Mouse (Mus musculus) embryonic fibroblast, embryonic 13.5 days (primary cell): ENCODE measurements around the gene Lonrf2. TPM values are rescaled to one million over a fixed set of nuclear protein-coding genes. Genes with fewer than 3 reads are reported as not detected.

ENCODE experiments used
- H3K27ac ChIP-seq: 2 replicates; pipeline ENCODE4 v1.5.1; 2012; ENCODE audit warnings: low read length, control low read depth, inconsistent platforms; ENCODE audit not compliant: insufficient read depth
- H3K4me1 ChIP-seq: 2 replicates; pipeline ENCODE4 v1.6.1; 2011; ENCODE audit warnings: low read length; ENCODE audit not compliant: control insufficient read depth, insufficient read depth
- H3K4me3 ChIP-seq: 2 replicates; pipeline ENCODE4 v1.5.1; 2011; ENCODE audit warnings: mild to moderate bottlenecking, control low read depth, low read length; ENCODE audit not compliant: insufficient read depth
- CTCF ChIP-seq: IDR thresholded peaks from 2 replicates; pipeline ENCODE4 v1.5.1; 2011; ENCODE audit warnings: mild to moderate bottlenecking, control low read depth, low read length, moderate library complexity, borderline replicate concordance; ENCODE audit not compliant: insufficient read depth
- POLR2A ChIP-seq: IDR thresholded peaks from 2 replicates; pipeline ENCODE4 v1.6.1; 2011; ENCODE audit warnings: low read depth, mild to moderate bottlenecking, control low read depth, low read length, moderate library complexity
- polyA plus RNA-seq: library from polyadenylated mRNA; stranded (reverse); fragments of >200 nt; gene quantifications from 2 replicates; pipeline ENCODE4 v1.2.4, GENCODE M21; 2011; ENCODE audit warnings: low read depth; ENCODE audit not compliant: missing spikeins, insufficient read length

The Lonrf2 gene
- polyA plus RNA-seq, 1 experiment, result 1.9 TPM

- TF ChIP-seq CTCF (no peak), POLR2A (no peak)
- no peaks in the 10 kb centered on the region; the same call in 1 of the 2 replicates for H3K4me1 ChIP-seq
- H3K4me3 ChIP-seq, result no peak overlapping the region
- H3K27ac ChIP-seq, result no peak overlapping the region
These were observed 78.6 kb downstream of the Lonrf2 start for GRCm38 (mm10) chr1:38757791-38758403.

DNA sequence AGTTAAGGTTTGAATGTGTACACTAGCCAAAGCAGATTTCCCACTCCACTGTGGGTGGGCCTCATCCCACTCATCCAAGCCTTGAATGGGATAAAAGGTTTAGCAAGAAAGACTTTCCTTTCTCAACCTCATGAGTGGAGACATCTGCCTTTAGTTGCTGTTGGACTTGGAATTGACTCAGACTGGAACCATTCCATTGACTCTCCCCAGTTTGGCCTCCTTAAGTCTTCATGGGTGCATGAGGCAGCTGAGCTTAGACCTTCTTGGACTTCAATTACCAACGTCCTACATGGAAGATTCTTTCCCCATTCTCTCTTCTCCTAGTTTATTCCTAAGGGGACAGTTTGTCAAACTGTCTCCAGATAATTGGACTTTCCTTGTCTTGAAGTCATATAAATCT is 92.6 kb downstream of the Lonrf2 start:
- Histone ChIP-seq H3K27ac (no peak overlapping the region), H3K4me3 (no peak overlapping the region), H3K4me1 (no peaks in the 10 kb centered on the region)
- no peak for TF ChIP-seq POLR2A
- no peak for TF ChIP-seq CTCF

Other genes with a start within 250 kb of the Lonrf2 start
- 8.1 and 20.0 TPM in 2 replicates for gene Aff3, start 171.8 kb downstream of the Lonrf2 start, polyA plus RNA-seq
- 2.7 and 3.2 TPM in 2 replicates for gene Chst10, start 61.5 kb upstream of the Lonrf2 start, polyA plus RNA-seq
- gene Nms, start 102.4 kb upstream of the Lonrf2 start, polyA plus RNA-seq, result not detected in 2 replicates
- 194 and 249 TPM in 2 replicates for gene Pdcl3, start 148.9 kb upstream of the Lonrf2 start, polyA plus RNA-seq